Mouse (Mus musculus): ENCODE data around the gene Psma1. TPM values are rescaled to one million over a fixed set of nuclear protein-coding genes. Genes with fewer than 3 reads are reported as not detected.

Psma1 gene
- polyA plus RNA-seq, 1 experiment = 42.7 TPM

DNA sequence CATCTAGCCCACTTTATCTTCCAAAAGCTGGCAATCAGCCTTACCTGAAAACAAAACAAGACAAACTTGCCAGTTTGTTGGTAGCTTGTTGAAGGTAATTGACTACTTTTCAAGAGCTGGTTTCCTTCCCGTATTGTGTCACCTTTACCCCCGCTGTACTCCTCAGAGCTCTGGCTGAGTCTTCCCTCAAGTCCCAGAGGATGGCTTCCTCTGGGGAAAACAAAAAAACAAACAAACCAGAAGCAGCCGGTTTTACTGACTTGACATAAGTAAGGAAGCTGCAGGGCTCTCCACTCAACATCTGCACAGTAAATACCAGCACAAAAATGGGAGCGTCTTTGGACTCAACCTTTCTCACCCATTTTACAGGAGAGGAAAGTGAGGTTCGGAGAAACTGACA is 18.0 kb upstream of the Psma1 start:
- H3K27ac ChIP-seq (ENCODE audit: insufficient read depth, low read length) = no peak overlapping the region
- 49% methylated on average over 5 of the region's 5 CpGs for WGBS
- no peak overlapping the region for H3K4me3 ChIP-seq (ENCODE audit: extremely low read depth, insufficient read depth, insufficient read length)
- H3K27me3 ChIP-seq (ENCODE audit: control insufficient read depth, insufficient read depth, low read length) = no peaks in the 10 kb centered on the region
- TF ChIP-seq POLR2A (IDR thresholded peaks at IDR 0.05; ENCODE audit: low read depth, low read length) (no peak), CTCF (IDR thresholded peaks at IDR 0.05; ENCODE audit: extremely low read depth, insufficient read depth, insufficient read length, insufficient replicate concordance) (no peak)
- no peak for DNase-seq (ENCODE audit: low read depth in 1 of 2, low spot score in 2 of 2)
- peaks cover 18% of the 10 kb centered on the region; the same call in 1 of the 2 replicates for H3K4me1 ChIP-seq (ENCODE audit: control insufficient read depth, insufficient read depth, insufficient read length)
- H3K36me3 ChIP-seq (ENCODE audit: control insufficient read depth, insufficient read depth, low read length) = no peaks in the 10 kb centered on the region

DNA sequence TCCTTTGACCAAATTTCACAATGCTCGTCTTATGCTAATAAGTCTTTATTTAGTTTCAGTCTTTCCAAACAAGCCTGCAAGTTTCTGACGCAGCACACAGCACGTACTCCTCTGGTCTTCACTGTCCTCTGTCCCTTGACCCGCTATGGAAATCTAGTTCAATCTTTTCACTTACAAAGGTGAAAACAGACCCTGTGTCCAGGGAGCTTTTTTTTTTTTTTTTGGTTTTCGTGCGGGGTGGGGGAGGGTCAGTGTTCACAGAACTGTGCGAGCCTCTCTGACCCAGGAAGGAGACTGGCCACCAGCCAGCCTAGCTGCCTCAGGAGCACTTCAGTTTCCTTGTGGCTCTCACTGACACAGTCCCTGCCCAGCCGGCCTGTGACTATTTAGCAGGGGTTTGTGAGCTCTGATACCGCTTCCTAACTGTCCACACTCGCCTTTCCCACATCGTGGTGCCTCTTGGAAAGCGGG is 16.6 kb upstream of the Psma1 start:
- Histone ChIP-seq H3K27ac (ENCODE audit: insufficient read depth, low read length) (peak overlapping the region; percentile 96), H3K36me3 (ENCODE audit: control insufficient read depth, insufficient read depth, low read length) (no peaks in the 10 kb centered on the region), H3K27me3 (ENCODE audit: control insufficient read depth, insufficient read depth, low read length) (no peaks in the 10 kb centered on the region), H3K4me1 (ENCODE audit: control insufficient read depth, insufficient read depth, insufficient read length) (peaks cover 18% of the 10 kb centered on the region; the same call in 1 of the 2 replicates), H3K4me3 (ENCODE audit: extremely low read depth, insufficient read depth, insufficient read length) (peak overlapping the region; percentile 20)
- 18% methylated on average over 12 of the region's 12 CpGs for WGBS
- peak in 1 of 2 experiments; percentile 55 for DNase-seq (ENCODE audit: low read depth in 1 of 2, low spot score in 2 of 2)
- no peak for TF ChIP-seq CTCF (IDR thresholded peaks at IDR 0.05; ENCODE audit: extremely low read depth, insufficient read depth, insufficient read length, insufficient replicate concordance)
- TF ChIP-seq POLR2A (IDR thresholded peaks at IDR 0.05; ENCODE audit: low read depth, low read length) = no peak

DNA sequence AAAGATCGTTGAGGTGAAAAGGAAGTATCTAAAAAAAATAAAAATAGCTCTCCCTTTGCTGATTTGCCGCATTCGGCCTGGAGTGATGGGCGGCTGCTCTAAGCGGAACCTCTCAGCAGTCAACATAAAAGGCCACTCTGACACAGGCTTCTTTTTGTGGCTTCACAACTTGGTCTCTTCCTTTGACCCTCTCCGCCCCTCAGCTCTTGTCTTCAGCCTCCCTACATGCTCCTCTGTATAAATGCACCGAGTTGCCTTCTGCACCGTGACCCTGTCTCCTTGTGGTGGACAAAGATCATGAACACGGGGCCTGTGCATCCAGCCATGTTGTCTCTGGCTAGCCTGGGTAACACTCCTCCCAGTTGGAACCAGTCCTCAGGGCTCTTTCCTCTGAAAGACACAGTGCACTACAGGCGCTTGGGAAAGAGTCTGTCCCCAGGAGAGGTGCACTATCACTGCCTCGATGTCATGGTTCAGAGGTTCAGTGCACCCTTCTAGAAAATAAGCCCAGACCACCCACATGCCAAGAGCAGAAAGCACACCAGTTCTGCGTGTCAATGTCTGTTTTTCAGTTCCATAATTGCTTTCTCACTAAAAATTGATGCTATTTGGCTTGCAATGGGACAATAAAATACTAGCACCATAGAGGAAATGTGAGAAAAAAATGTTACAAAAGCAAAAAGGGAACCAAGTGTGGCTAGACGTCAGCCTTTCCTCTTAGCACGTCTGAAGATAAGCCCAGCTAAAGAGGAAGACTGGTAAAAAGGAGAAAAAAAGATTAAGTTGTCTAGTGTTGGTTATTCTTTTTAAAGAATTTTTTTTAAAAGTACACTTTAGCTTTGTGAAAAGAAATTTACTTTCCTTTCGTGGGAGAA is 15.8 kb upstream of the Psma1 start:
- Histone ChIP-seq H3K4me1 (ENCODE audit: control insufficient read depth, insufficient read depth, insufficient read length) (peaks cover 18% of the 10 kb centered on the region; the same call in 1 of the 2 replicates), H3K27ac (ENCODE audit: insufficient read depth, low read length) (peak overlapping the region; percentile 96), H3K4me3 (ENCODE audit: extremely low read depth, insufficient read depth, insufficient read length) (peak overlapping the region; percentile 6; the same call in 1 of the 2 replicates), H3K27me3 (ENCODE audit: control insufficient read depth, insufficient read depth, low read length) (no peaks in the 10 kb centered on the region), H3K36me3 (ENCODE audit: control insufficient read depth, insufficient read depth, low read length) (no peaks in the 10 kb centered on the region)
- DNase-seq (ENCODE audit: low read depth in 1 of 2, low spot score in 2 of 2) = peak; percentile 57 to 64
- WGBS = 13% methylated on average over 15 of the region's 15 CpGs
- no peak for TF ChIP-seq CTCF (IDR thresholded peaks at IDR 0.05; ENCODE audit: extremely low read depth, insufficient read depth, insufficient read length, insufficient replicate concordance)
- TF ChIP-seq POLR2A (IDR thresholded peaks at IDR 0.05; ENCODE audit: low read depth, low read length) = peak; percentile 4; the same call in 1 of the 2 replicates

DNA sequence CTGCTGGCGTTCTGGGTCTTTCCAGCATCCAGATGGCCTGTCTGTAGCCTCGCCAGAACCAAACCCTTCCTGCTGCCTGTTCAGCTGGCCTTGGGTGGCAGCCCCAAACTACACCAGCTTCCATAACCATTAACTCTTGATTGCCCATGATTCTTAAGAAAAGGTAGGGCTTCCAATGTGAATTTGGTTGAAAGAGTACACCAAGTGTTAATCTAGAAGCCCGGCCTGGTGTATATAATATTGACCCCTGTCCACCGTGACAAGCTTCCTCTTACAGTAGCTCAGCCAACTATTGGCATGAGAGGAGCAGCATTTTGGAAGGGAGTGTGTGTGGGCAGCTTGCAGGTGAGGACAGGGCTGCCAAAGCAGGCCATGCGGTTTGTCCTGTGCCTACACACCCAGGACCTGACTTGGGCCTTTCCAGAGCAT is 14.2 kb upstream of the Psma1 start:
- H3K4me1 ChIP-seq (ENCODE audit: control insufficient read depth, insufficient read depth, insufficient read length) = peaks cover 18% of the 10 kb centered on the region; the same call in 1 of the 2 replicates

DNA sequence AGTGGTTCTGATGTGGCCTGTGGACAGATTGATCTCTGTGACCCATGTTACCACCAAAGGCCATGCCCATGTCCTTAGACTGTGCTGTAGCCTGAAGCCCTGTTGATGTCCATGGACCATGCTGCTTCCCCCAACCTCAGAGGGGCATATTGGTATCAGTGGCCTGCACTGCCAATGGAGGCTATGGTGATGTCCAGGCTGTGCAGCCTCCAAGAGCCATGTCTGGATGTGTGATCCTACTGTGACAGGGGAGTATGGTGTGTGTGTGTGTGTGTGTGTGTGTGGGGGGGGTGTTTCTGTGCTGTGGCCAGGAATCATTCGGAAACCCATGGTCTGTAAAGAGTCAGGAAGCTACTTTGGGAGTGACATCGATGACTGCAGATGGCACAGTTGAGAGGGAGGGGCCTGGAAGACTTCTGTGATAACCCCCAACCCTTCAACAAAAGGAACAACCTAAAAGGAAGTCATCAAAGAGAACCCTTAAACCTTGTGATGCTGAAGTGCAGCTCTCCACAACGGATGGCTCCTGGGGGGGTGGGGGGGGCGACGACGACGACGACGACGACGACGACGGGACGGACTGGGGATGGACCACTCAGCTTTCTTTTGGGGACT is 8.5 kb upstream of the Psma1 start:
- DNase-seq (ENCODE audit: low read depth in 1 of 2, low spot score in 2 of 2) = no peak
- no peaks in the 10 kb centered on the region for H3K27me3 ChIP-seq (ENCODE audit: control insufficient read depth, insufficient read depth, low read length)
- no peaks in the 10 kb centered on the region for H3K4me1 ChIP-seq (ENCODE audit: control insufficient read depth, insufficient read depth, insufficient read length)
- no peaks in the 10 kb centered on the region for H3K36me3 ChIP-seq (ENCODE audit: control insufficient read depth, insufficient read depth, low read length)
- TF ChIP-seq POLR2A (IDR thresholded peaks at IDR 0.05; ENCODE audit: low read depth, low read length) (no peak), CTCF (IDR thresholded peaks at IDR 0.05; ENCODE audit: extremely low read depth, insufficient read depth, insufficient read length, insufficient replicate concordance) (no peak)
- no peak overlapping the region for H3K27ac ChIP-seq (ENCODE audit: insufficient read depth, low read length)
- WGBS = 71% methylated on average over 14 of the region's 14 CpGs
- H3K4me3 ChIP-seq (ENCODE audit: extremely low read depth, insufficient read depth, insufficient read length) = no peak overlapping the region

More for the DNA sequence above, 14.2 kb upstream of the Psma1 start:
- no peak overlapping the region for H3K4me3 ChIP-seq (ENCODE audit: extremely low read depth, insufficient read depth, insufficient read length)
- no peak for TF ChIP-seq POLR2A (IDR thresholded peaks at IDR 0.05; ENCODE audit: low read depth, low read length)
- TF ChIP-seq CTCF (IDR thresholded peaks at IDR 0.05; ENCODE audit: extremely low read depth, insufficient read depth, insufficient read length, insufficient replicate concordance) = no peak
- H3K27ac ChIP-seq (ENCODE audit: insufficient read depth, low read length) = peak overlapping the region; percentile 43
- H3K36me3 ChIP-seq (ENCODE audit: control insufficient read depth, insufficient read depth, low read length) = no peaks in the 10 kb centered on the region
- H3K27me3 ChIP-seq (ENCODE audit: control insufficient read depth, insufficient read depth, low read length) = no peaks in the 10 kb centered on the region
- DNase-seq (ENCODE audit: low read depth in 1 of 2, low spot score in 2 of 2) = no peak
- WGBS = 67% methylated on average over 5 of the region's 5 CpGs

DNA sequence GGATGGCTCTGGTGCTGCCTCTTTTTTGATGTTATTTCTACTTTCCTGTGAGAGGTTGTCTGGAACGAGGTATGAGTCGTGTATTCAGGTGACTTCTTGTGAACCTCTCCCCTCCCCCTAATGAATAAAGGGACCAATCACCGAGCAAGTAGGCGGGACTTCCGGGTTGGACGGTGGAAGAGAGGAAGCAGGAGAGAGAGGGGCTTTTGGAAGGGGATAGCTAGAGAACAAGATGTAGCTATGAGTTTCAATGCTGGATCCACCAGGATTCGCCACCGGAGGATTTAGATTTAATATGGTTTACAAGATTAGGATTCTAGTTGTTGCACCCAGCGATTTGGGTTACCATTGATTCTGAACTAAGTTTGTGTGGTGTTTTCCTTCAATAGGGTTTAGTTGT is 7.1 kb upstream of the Psma1 start:
- TF ChIP-seq CTCF (IDR thresholded peaks at IDR 0.05; ENCODE audit: extremely low read depth, insufficient read depth, insufficient read length, insufficient replicate concordance) = no peak
- TF ChIP-seq POLR2A (IDR thresholded peaks at IDR 0.05; ENCODE audit: low read depth, low read length) = no peak
- Histone ChIP-seq H3K27me3 (ENCODE audit: control insufficient read depth, insufficient read depth, low read length) (no peaks in the 10 kb centered on the region), H3K27ac (ENCODE audit: insufficient read depth, low read length) (no peak overlapping the region), H3K4me1 (ENCODE audit: control insufficient read depth, insufficient read depth, insufficient read length) (no peaks in the 10 kb centered on the region), H3K4me3 (ENCODE audit: extremely low read depth, insufficient read depth, insufficient read length) (no peak overlapping the region), H3K36me3 (ENCODE audit: control insufficient read depth, insufficient read depth, low read length) (no peaks in the 10 kb centered on the region)
- no peak for DNase-seq (ENCODE audit: low read depth in 1 of 2, low spot score in 2 of 2)
- 84% methylated on average over 9 of the region's 9 CpGs for WGBS

All from spleen, adult 2 months (tissue).